Mouse (Mus musculus): Measurements from ENCODE around the gene Smarcd3. TPM values are rescaled to one million over a fixed set of nuclear protein-coding genes. Genes with fewer than 3 reads are reported as not detected.

Gene Smarcd3
- total and polyA plus RNA-seq, 2 experiments from 2014 or later, result 33.9 to 79.2 TPM

GRCm38 (mm10) chr5:24629712-24630111 lies 5.5 kb upstream of the Smarcd3 start:
- H3K27me3 ChIP-seq (ENCODE audit: control insufficient read depth, insufficient read depth, low read length), result 0 out of 2 replicates have a peak, but pooled peaks cover 6% of the 10 kb centered on the region
- H3K9ac ChIP-seq (replicated peaks; ENCODE audit: low read depth, low read length), result no peak overlapping the region
- WGBS, result 54% methylated on average over 3 of the region's 3 CpGs
- H3K4me1 ChIP-seq (ENCODE audit: control insufficient read depth, insufficient read depth), result no peaks in the 10 kb centered on the region
- no peaks in the 10 kb centered on the region for H3K9me3 ChIP-seq (replicated peaks; ENCODE audit: control insufficient read depth, low read length)
- DNase-seq (ENCODE audit: low spot score), result no peak
- no peak for ATAC-seq (ENCODE audit: insufficient read depth, low read depth)
- H3K4me2 ChIP-seq (ENCODE audit: low read depth, low read length), result no peak overlapping the region
- no peak overlapping the region for H3K27ac ChIP-seq (ENCODE audit: low read depth)
- no peak for TF ChIP-seq CTCF (IDR thresholded peaks at IDR 0.05; ENCODE audit: low read depth)
- no peak for TF ChIP-seq EP300 (IDR thresholded peaks at IDR 0.05; ENCODE audit: low read depth)
- H3K36me3 ChIP-seq (replicated peaks; ENCODE audit: control insufficient read depth, insufficient read depth, low read length), result no peaks in the 10 kb centered on the region
- H3K4me3 ChIP-seq (ENCODE audit: low read depth, low read length), result no peak overlapping the region

- Histone ChIP-seq H3K4me2 (ENCODE audit: low read depth, low read length) (peak overlapping the region; percentile 73; the same call in 1 of the 2 replicates), H3K4me3 (ENCODE audit: low read depth, low read length) (no peak overlapping the region)
Observed at GRCm38 (mm10) chr5:24624822-24625120, 560 bp upstream of the Smarcd3 start.

GRCm38 (mm10) chr5:24623041-24623985 lies 898 bp downstream of the Smarcd3 start:
- Histone ChIP-seq H3K4me3 (ENCODE audit: low read depth, low read length) (no peak overlapping the region), H3K4me1 (ENCODE audit: control insufficient read depth, insufficient read depth) (peaks cover 7% of the 10 kb centered on the region), H3K9me3 (replicated peaks; ENCODE audit: control insufficient read depth, low read length) (no peaks in the 10 kb centered on the region), H3K27me3 (ENCODE audit: control insufficient read depth, insufficient read depth, low read length) (peaks cover 28% of the 10 kb centered on the region), H3K9ac (replicated peaks; ENCODE audit: low read depth, low read length) (no peak overlapping the region), H3K4me2 (ENCODE audit: low read depth, low read length) (no peak overlapping the region; the same call in 1 of the 2 replicates), H3K36me3 (replicated peaks; ENCODE audit: control insufficient read depth, insufficient read depth, low read length) (no peaks in the 10 kb centered on the region), H3K27ac (ENCODE audit: low read depth) (no peak overlapping the region)
- no peak for ATAC-seq (ENCODE audit: insufficient read depth, low read depth)
- TF ChIP-seq EP300 (IDR thresholded peaks at IDR 0.05; ENCODE audit: low read depth), result no peak
- TF ChIP-seq CTCF (IDR thresholded peaks at IDR 0.05; ENCODE audit: low read depth), result no peak
- WGBS, result 37% methylated on average over 8 of the region's 8 CpGs
- no peak for DNase-seq (ENCODE audit: low spot score)

More at GRCm38 (mm10) chr5:24624822-24625120, 560 bp upstream of the Smarcd3 start:
- Histone ChIP-seq H3K9ac (replicated peaks; ENCODE audit: low read depth, low read length) (no peak overlapping the region), H3K36me3 (replicated peaks; ENCODE audit: control insufficient read depth, insufficient read depth, low read length) (no peaks in the 10 kb centered on the region), H3K9me3 (replicated peaks; ENCODE audit: control insufficient read depth, low read length) (no peaks in the 10 kb centered on the region), H3K27ac (ENCODE audit: low read depth) (no peak overlapping the region), H3K27me3 (ENCODE audit: control insufficient read depth, insufficient read depth, low read length) (peaks cover 28% of the 10 kb centered on the region), H3K4me1 (ENCODE audit: control insufficient read depth, insufficient read depth) (peaks cover 7% of the 10 kb centered on the region)
- DNase-seq (ENCODE audit: low spot score) (no peak), ATAC-seq (ENCODE audit: insufficient read depth, low read depth) (no peak; the same call in 1 of the 2 replicates)
- 36% methylated on average over 4 of the region's 4 CpGs for WGBS
- TF ChIP-seq CTCF (IDR thresholded peaks at IDR 0.05; ENCODE audit: low read depth) (no peak), EP300 (IDR thresholded peaks at IDR 0.05; ENCODE audit: low read depth) (no peak)

- Histone ChIP-seq H3K4me3 (ENCODE audit: low read depth, low read length) (no peak overlapping the region), H3K9ac (replicated peaks; ENCODE audit: low read depth, low read length) (no peak overlapping the region), H3K27ac (ENCODE audit: low read depth) (no peak overlapping the region), H3K4me1 (ENCODE audit: control insufficient read depth, insufficient read depth) (peaks cover 7% of the 10 kb centered on the region), H3K4me2 (ENCODE audit: low read depth, low read length) (no peak overlapping the region), H3K36me3 (replicated peaks; ENCODE audit: control insufficient read depth, insufficient read depth, low read length) (no peaks in the 10 kb centered on the region), H3K27me3 (ENCODE audit: control insufficient read depth, insufficient read depth, low read length) (peaks cover 28% of the 10 kb centered on the region), H3K9me3 (replicated peaks; ENCODE audit: control insufficient read depth, low read length) (no peaks in the 10 kb centered on the region)
- 82% methylated on average over 7 of the region's 7 CpGs for WGBS
- no peak for ATAC-seq (ENCODE audit: insufficient read depth, low read depth)
- TF ChIP-seq EP300 (IDR thresholded peaks at IDR 0.05; ENCODE audit: low read depth) (no peak), CTCF (IDR thresholded peaks at IDR 0.05; ENCODE audit: low read depth) (no peak)
- DNase-seq (ENCODE audit: low spot score), result no peak
Observed at GRCm38 (mm10) chr5:24622386-24623040, 1.7 kb downstream of the Smarcd3 start.

- H3K27ac ChIP-seq (ENCODE audit: low read depth), result no peak overlapping the region
- no peak overlapping the region for H3K4me2 ChIP-seq (ENCODE audit: low read depth, low read length)
- H3K4me1 ChIP-seq (ENCODE audit: control insufficient read depth, insufficient read depth), result peaks cover 7% of the 10 kb centered on the region
- no peak overlapping the region for H3K4me3 ChIP-seq (ENCODE audit: low read depth, low read length)
- peaks cover 28% of the 10 kb centered on the region for H3K27me3 ChIP-seq (ENCODE audit: control insufficient read depth, insufficient read depth, low read length)
- no peaks in the 10 kb centered on the region for H3K9me3 ChIP-seq (replicated peaks; ENCODE audit: control insufficient read depth, low read length)
- H3K36me3 ChIP-seq (replicated peaks; ENCODE audit: control insufficient read depth, insufficient read depth, low read length), result no peaks in the 10 kb centered on the region
- WGBS, result 75% methylated on average over 8 of the region's 8 CpGs
- DNase-seq (ENCODE audit: low spot score) (no peak), ATAC-seq (ENCODE audit: insufficient read depth, low read depth) (no peak)
- H3K9ac ChIP-seq (replicated peaks; ENCODE audit: low read depth, low read length), result no peak overlapping the region
- TF ChIP-seq EP300 (IDR thresholded peaks at IDR 0.05; ENCODE audit: low read depth), result no peak
- TF ChIP-seq CTCF (IDR thresholded peaks at IDR 0.05; ENCODE audit: low read depth), result no peak
Observed at GRCm38 (mm10) chr5:24620626-24621025, 3.6 kb downstream of the Smarcd3 start.
